Mouse (Mus musculus): ENCODE measurements around the gene Pin1. TPM values are rescaled to one million over a fixed set of nuclear protein-coding genes. Genes with fewer than 3 reads are reported as not detected.
"Not testable (repeated sequence)": the region's sequence is repeated elsewhere in the genome, so short reads cannot be mapped to it uniquely, and the experiment has no call there.

Pin1 gene
- 82.2 and 87.9 TPM in 2 replicates for polyA plus RNA-seq (2016; fragmentation: Nextera tagmentation; extraction: Ambion mirVana)

- peaks cover 29% of the 10 kb centered on the region for H3K4me1 ChIP-seq
- H3K27ac ChIP-seq (replicated peaks) = peak within 1 kb of the TSS; percentile 84
- H3K36me3 ChIP-seq (replicated peaks) = peaks cover 61% of the 10 kb centered on the region
- peak; percentile 99 for DNase-seq (ENCODE audit: low spot score)
- H3K9me3 ChIP-seq = no peaks in the 10 kb centered on the region
- H3K4me3 ChIP-seq = peak within 1 kb of the TSS; percentile 88
- WGBS = under 1% methylated on average over 45 of the region's 45 CpGs
- H3K27me3 ChIP-seq (replicated peaks; ENCODE audit: low read depth, poor library complexity, severe bottlenecking) = no peaks in the 10 kb centered on the region
These were observed at the start of gene Pin1 for GRCm38 (mm10) chr9:20651602-20652259. Pin1 (plus strand) TSS chr9:20652095.

GRCm38 (mm10) chr9:20606269-20606668 lies 45.6 kb upstream of the Pin1 start:
- WGBS = 94% methylated on average over 1 of the region's 1 CpGs
- H3K4me3 ChIP-seq = peak overlapping the region; percentile 80

GRCm38 (mm10) chr9:20607100-20607974 lies 44.6 kb upstream of the Pin1 start:
- H3K9me3 ChIP-seq = peaks cover 5% of the 10 kb centered on the region; the same call in 1 of the 2 replicates

More at GRCm38 (mm10) chr9:20606269-20606668, 45.6 kb upstream of the Pin1 start:
- Histone ChIP-seq H3K36me3 (replicated peaks) (peaks cover 19% of the 10 kb centered on the region), H3K27ac (replicated peaks) (no peak overlapping the region), H3K9me3 (peaks cover 5% of the 10 kb centered on the region; the same call in 1 of the 2 replicates), H3K4me1 (peaks cover 12% of the 10 kb centered on the region; the same call in 1 of the 2 replicates), H3K27me3 (replicated peaks; ENCODE audit: low read depth, poor library complexity, severe bottlenecking) (no peaks in the 10 kb centered on the region)
- no peak for DNase-seq (ENCODE audit: low spot score)

GRCm38 (mm10) chr9:20609831-20610464 lies 41.9 kb upstream of the Pin1 start:
- peaks cover 12% of the 10 kb centered on the region; the same call in 1 of the 2 replicates for H3K4me1 ChIP-seq
- H3K36me3 ChIP-seq (replicated peaks) = peaks cover 14% of the 10 kb centered on the region
- DNase-seq (ENCODE audit: low spot score) = no peak
- no peak overlapping the region for H3K27ac ChIP-seq (replicated peaks)
- peaks cover 5% of the 10 kb centered on the region; the same call in 1 of the 2 replicates for H3K9me3 ChIP-seq
- H3K27me3 ChIP-seq (replicated peaks; ENCODE audit: low read depth, poor library complexity, severe bottlenecking) = no peaks in the 10 kb centered on the region
- 89% methylated on average over 5 of the region's 5 CpGs for WGBS
- H3K4me3 ChIP-seq = no peak overlapping the region

More at GRCm38 (mm10) chr9:20607100-20607974, 44.6 kb upstream of the Pin1 start:
- WGBS = under 1% methylated on average over 57 of the region's 57 CpGs
- DNase-seq (ENCODE audit: low spot score) = peak; percentile 89
- Histone ChIP-seq H3K4me3 (peak overlapping the region; percentile 80), H3K27ac (replicated peaks) (peak overlapping the region; percentile 98), H3K36me3 (replicated peaks) (peaks cover 14% of the 10 kb centered on the region), H3K4me1 (peaks cover 12% of the 10 kb centered on the region; the same call in 1 of the 2 replicates), H3K27me3 (replicated peaks; ENCODE audit: low read depth, poor library complexity, severe bottlenecking) (no peaks in the 10 kb centered on the region)

- WGBS = 83% methylated on average over 5 of the region's 5 CpGs
- no peak for DNase-seq (ENCODE audit: low spot score)
- Histone ChIP-seq H3K27ac (replicated peaks) (no peak overlapping the region), H3K9me3 (peaks cover 5% of the 10 kb centered on the region; the same call in 1 of the 2 replicates), H3K27me3 (replicated peaks; ENCODE audit: low read depth, poor library complexity, severe bottlenecking) (no peaks in the 10 kb centered on the region), H3K36me3 (replicated peaks) (peaks cover 14% of the 10 kb centered on the region), H3K4me1 (peaks cover 5% of the 10 kb centered on the region; the same call in 1 of the 2 replicates), H3K4me3 (no peak overlapping the region)
These were observed 39.9 kb upstream of the Pin1 start for GRCm38 (mm10) chr9:20611976-20612375.

- no peak overlapping the region for H3K4me3 ChIP-seq
- DNase-seq (ENCODE audit: low spot score) = no peak
- WGBS = 90% methylated on average over 2 of the region's 2 CpGs
These were observed 35.2 kb upstream of the Pin1 start for GRCm38 (mm10) chr9:20616685-20617084.

GRCm38 (mm10) chr9:20631332-20631731 lies 20.6 kb upstream of the Pin1 start:
- no peak overlapping the region for H3K27ac ChIP-seq (replicated peaks)
- WGBS = 96% methylated on average over 2 of the region's 2 CpGs
- no peaks in the 10 kb centered on the region for H3K4me1 ChIP-seq
- no peaks in the 10 kb centered on the region for H3K9me3 ChIP-seq
- no peaks in the 10 kb centered on the region for H3K27me3 ChIP-seq (replicated peaks; ENCODE audit: low read depth, poor library complexity, severe bottlenecking)
- peaks cover 5% of the 10 kb centered on the region; the same call in 1 of the 2 replicates for H3K36me3 ChIP-seq (replicated peaks)
- no peak overlapping the region for H3K4me3 ChIP-seq
- no peak for DNase-seq (ENCODE audit: low spot score)

More at GRCm38 (mm10) chr9:20616685-20617084, 35.2 kb upstream of the Pin1 start:
- Histone ChIP-seq H3K27me3 (replicated peaks; ENCODE audit: low read depth, poor library complexity, severe bottlenecking) (no peaks in the 10 kb centered on the region), H3K36me3 (replicated peaks) (0 out of 2 replicates have a peak, but pooled peaks cover 5% of the 10 kb centered on the region), H3K4me1 (no peaks in the 10 kb centered on the region), H3K27ac (replicated peaks) (no peak overlapping the region), H3K9me3 (no peaks in the 10 kb centered on the region)

GRCm38 (mm10) chr9:20635676-20636075 lies 16.2 kb upstream of the Pin1 start:
- not testable (repeated sequence) for DNase-seq (ENCODE audit: low spot score); H3K4me1 ChIP-seq; H3K4me3 ChIP-seq; H3K27me3 ChIP-seq (replicated peaks; ENCODE audit: low read depth, poor library complexity, severe bottlenecking); H3K27ac ChIP-seq (replicated peaks); H3K9me3 ChIP-seq
- WGBS = 92% methylated on average over 8 of the region's 8 CpGs
- H3K36me3 ChIP-seq (replicated peaks) = peaks cover 37% of the 10 kb centered on the region

- 81% methylated on average over 3 of the region's 3 CpGs for WGBS
- H3K4me3 ChIP-seq = no peak overlapping the region
- no peaks in the 10 kb centered on the region for H3K27me3 ChIP-seq (replicated peaks; ENCODE audit: low read depth, poor library complexity, severe bottlenecking)
- peaks cover 4% of the 10 kb centered on the region for H3K4me1 ChIP-seq
- H3K9me3 ChIP-seq = no peaks in the 10 kb centered on the region
- H3K36me3 ChIP-seq (replicated peaks) = peaks cover 37% of the 10 kb centered on the region
- DNase-seq (ENCODE audit: low spot score) = no peak
- H3K27ac ChIP-seq (replicated peaks) = no peak overlapping the region
These were observed 15.6 kb upstream of the Pin1 start for GRCm38 (mm10) chr9:20636256-20636655.

- peaks cover 37% of the 10 kb centered on the region for H3K36me3 ChIP-seq (replicated peaks)
- H3K4me1 ChIP-seq = peaks cover 9% of the 10 kb centered on the region
- H3K27me3 ChIP-seq (replicated peaks; ENCODE audit: low read depth, poor library complexity, severe bottlenecking) = no peaks in the 10 kb centered on the region
- H3K27ac ChIP-seq (replicated peaks) = no peak overlapping the region
- H3K4me3 ChIP-seq = no peak overlapping the region
- DNase-seq (ENCODE audit: low spot score) = no peak
- no peaks in the 10 kb centered on the region for H3K9me3 ChIP-seq
- WGBS = 82% methylated on average over 2 of the region's 2 CpGs
These were observed 15.1 kb upstream of the Pin1 start for GRCm38 (mm10) chr9:20636790-20637189.

GRCm38 (mm10) chr9:20638552-20638951 lies 13.3 kb upstream of the Pin1 start:
- Histone ChIP-seq H3K36me3 (replicated peaks) (peaks cover 37% of the 10 kb centered on the region), H3K4me3 (no peak overlapping the region), H3K27me3 (replicated peaks; ENCODE audit: low read depth, poor library complexity, severe bottlenecking) (no peaks in the 10 kb centered on the region), H3K9me3 (no peaks in the 10 kb centered on the region), H3K27ac (replicated peaks) (no peak overlapping the region), H3K4me1 (peaks cover 19% of the 10 kb centered on the region)
- no peak for DNase-seq (ENCODE audit: low spot score)
- WGBS = 97% methylated on average over 19 of the region's 19 CpGs

- WGBS = 93% methylated on average over 4 of the region's 4 CpGs
- peaks cover 26% of the 10 kb centered on the region for H3K4me1 ChIP-seq
- H3K36me3 ChIP-seq (replicated peaks) = peaks cover 37% of the 10 kb centered on the region
- no peak for DNase-seq (ENCODE audit: low spot score)
- no peak overlapping the region for H3K4me3 ChIP-seq
- no peak overlapping the region for H3K27ac ChIP-seq (replicated peaks)
- H3K9me3 ChIP-seq = no peaks in the 10 kb centered on the region
- no peaks in the 10 kb centered on the region for H3K27me3 ChIP-seq (replicated peaks; ENCODE audit: low read depth, poor library complexity, severe bottlenecking)
These were observed 12.4 kb upstream of the Pin1 start for GRCm38 (mm10) chr9:20639486-20639885.
